Mouse (Mus musculus) adrenal gland, postnatal 4 days (tissue): ENCODE measurements around the gene Ccdc167. TPM values are rescaled to one million over a fixed set of nuclear protein-coding genes. Genes with fewer than 3 reads are reported as not detected.

Experiments
- DNase-seq, 2 experiments: peaks; one replicate each; pipeline ENCODE4 v3.0.0; 2021 to 2022; ENCODE audit warnings: low spot score in 2 of 2, mixed read lengths in 2 of 2
- total RNA-seq, 2 experiments: library from RNA; stranded (reverse); gene quantifications; 2 replicates each; pipeline ENCODE4 v1.2.3; 2021

Ccdc167 gene
- total RNA-seq, 2 experiments from 2014 or later, result 18.2 to 19.3 TPM

DNA sequence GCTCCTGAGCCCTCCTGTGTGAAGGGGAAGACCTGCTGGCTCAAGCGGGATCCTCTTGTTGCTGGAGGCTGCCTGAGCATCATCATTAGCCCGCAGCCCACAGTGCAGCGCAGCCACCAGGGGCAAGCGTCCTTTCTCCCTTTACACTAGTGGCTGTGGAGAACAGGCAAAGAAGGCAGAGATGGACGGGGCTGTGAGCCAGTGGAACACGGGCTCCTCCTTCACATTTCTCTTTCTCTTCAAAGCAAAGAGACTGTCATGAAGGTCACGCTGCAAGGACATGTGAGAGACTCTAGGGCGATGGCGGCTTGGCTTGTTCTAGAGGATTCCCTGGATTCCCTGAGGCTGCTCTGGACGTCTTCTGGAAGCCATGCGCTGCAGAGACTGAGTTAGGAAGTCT lies 75.9 kb downstream of the Ccdc167 start:
- no peak for DNase-seq

DNA sequence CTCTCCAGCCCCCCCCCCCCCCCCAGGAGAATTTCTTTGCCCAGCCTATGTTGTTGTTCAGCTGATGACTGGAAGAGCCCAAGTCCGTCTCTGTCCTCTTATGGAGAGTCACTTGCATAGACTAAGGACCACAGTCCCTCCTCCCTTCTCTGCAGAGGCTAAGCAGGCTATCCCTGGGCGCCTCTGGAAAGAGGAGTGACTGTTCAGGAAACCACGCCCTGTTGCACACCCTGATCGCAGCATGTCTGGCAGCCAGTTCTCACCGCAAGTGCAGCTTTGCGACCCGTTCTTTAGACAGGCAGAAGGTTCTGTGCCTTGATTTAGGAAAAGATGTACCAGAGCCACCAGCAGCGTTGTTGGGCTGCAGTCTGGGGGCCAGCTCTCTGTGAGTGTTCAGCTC lies 78.9 kb downstream of the Ccdc167 start:
- DNase-seq, result no peak

DNA sequence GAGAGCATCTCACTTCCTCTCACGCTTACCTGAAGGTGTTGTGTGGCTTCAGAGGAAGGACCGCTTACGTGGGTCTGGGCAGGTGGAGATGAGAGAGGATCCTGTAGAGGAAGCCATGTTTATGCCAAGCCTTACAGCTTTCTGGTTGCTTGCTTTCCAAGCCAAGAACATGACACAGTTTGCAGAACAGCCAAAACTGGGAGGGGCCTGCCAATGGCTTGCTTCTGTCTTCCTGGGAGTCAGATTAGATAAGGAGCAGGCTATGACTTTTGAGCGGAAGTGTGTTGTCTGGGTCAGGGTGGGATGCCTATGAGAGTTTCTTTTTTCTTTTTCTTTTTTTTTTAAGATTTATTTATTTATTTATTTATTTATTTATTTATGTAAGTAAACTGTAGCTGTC lies 79.5 kb downstream of the Ccdc167 start:
- DNase-seq, result no peak

Other genes starting within 250 kb of the Ccdc167 start
- gene Pim1, start 226.3 kb downstream of the Ccdc167 start, total RNA-seq, result 10 to 100 TPM; 53.4 to 65.5 TPM
- not detected for gene Gm17657, start 167.4 kb downstream of the Ccdc167 start, total RNA-seq
- gene Tbc1d22b, start 167.3 kb downstream of the Ccdc167 start, total RNA-seq, result 10 to 100 TPM; 27.3 to 29.0 TPM
- under 1 TPM in 1 of 2 experiments, not detected in 1; 0.50 TPM for gene Tmem217, start 164.7 kb downstream of the Ccdc167 start, total RNA-seq
- gene Rnf8, start 102.3 kb downstream of the Ccdc167 start, total RNA-seq, result 10 to 100 TPM; 88.9 to 93.3 TPM
- 1 to 10 TPM; 6.3 to 7.8 TPM for gene Gm28043, start 102.2 kb downstream of the Ccdc167 start, total RNA-seq
- gene Cmtr1, start 56.4 kb downstream of the Ccdc167 start, total RNA-seq, result 100 to 1,000 TPM in 1 of 2 experiments, 10 to 100 TPM in 1; 99.2 to 101 TPM